Mouse (Mus musculus) spleen, postnatal 0 days (tissue): ENCODE data around the gene Bhlhb9. TPM values are rescaled to one million over a fixed set of nuclear protein-coding genes. Genes with fewer than 3 reads are reported as not detected.

Experiments
- microRNA counts: library from miRNA; unstranded; fragments of <30 nt; microRNA quantifications from one replicate; lab custom pipeline; 2015
- polyA plus RNA-seq: library from polyadenylated mRNA; unstranded; fragments of >200 nt; fragmentation: Nextera tagmentation; extraction: Ambion mirVana; gene quantifications from 2 replicates; pipeline ENCODE4 v1.2.1, GENCODE M21; 2015

Gene Bhlhb9
- 9.2 and 12.7 TPM in 2 replicates for polyA plus RNA-seq

DNA sequence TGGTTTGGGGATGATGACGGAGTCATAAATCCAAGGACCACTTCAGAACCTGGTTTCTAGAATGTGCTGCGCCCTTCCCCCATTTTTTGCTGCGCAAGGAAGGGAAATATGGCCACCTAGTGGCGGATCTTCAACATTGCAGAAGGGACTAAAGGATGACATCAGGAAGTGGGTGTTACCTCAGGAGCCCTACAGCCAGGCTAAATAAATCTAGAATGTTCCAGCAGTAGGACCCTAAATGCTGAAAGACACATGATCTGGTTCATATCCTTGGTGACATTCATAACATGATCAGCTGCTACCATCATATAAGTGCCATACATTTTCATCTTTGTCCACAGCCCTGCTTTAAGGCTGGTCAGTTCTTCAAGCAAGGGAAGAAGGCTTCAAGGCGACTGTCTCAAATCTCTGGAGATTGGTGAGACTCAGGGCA, at the start of gene Bhlhb9:
Bhlhb9 (plus strand) TSS at position 383 of the 433 bp plus-strand sequence.

DNA sequence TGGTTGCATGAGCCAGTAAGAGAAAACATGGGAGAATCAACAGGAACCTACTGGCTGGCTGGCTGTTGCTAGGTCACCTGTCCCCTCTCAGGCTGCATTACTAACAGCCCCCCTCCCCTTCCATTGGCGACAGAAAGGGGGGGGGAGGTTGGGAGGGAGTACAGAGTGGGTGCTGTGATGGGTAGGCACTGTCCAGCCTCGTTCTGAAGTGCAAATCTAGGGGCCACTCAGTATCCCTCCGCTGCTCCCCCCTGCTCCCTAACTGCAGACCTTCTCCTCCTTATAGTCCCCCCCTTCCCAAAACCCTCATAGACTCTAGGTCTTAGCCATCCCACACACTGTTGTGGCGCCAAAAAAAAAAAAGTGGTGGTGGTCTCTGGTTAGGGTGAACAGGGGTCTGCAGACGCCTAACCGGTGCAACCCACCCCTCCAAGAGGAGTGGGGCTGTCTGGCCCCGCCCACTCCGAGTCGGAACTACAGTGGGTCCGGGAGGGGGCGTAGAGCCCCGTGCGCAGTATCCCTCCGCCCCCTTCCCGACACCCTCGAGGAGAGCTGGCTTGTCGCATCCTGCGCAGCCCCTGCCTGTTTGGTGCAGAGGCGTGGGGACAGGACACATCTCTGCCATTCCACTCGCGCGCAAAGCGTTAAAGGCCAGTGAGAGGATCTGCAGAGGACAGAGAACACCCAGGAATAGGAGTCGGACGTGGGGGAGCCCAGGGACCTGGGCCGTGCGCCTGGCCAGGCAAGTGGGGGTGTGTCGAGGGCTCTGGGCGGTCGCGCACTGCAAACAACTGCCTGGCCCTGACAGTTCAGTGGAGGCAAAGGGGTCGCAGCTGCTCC, 41.3 kb downstream of the Bhlhb9 start, which contains the start of gene Gprasp2:
Gprasp2 (plus strand) TSS at position 514 of the 840 bp plus-strand sequence.

MicroRNAs encoded within 50 kb of the gene (microRNA counts, 519-probe panel; counts per million panel counts)
- 88.3 counts per million for microRNA mmu-miR-1970 (lab: Ali Mortazavi, UCI)

Other genes starting within 250 kb of the Bhlhb9 start
- gene Nxf7, start 198.8 kb upstream of the Bhlhb9 start, polyA plus RNA-seq, result not detected in 2 replicates
- gene Prame, start 169.9 kb upstream of the Bhlhb9 start, polyA plus RNA-seq, result not detected in 2 replicates
- gene Tcp11x2, start 103.8 kb upstream of the Bhlhb9 start, polyA plus RNA-seq, result not detected in 2 replicates
- gene Tmsb15a, start 72.3 kb upstream of the Bhlhb9 start, polyA plus RNA-seq, result 0.54 and 0.58 TPM in 2 replicates
- 5.0 and 6.8 TPM in 2 replicates for gene Armcx5, start 54.9 kb upstream of the Bhlhb9 start, polyA plus RNA-seq
- 7.3 and 9.5 TPM in 2 replicates for gene Gprasp1, start 54.9 kb upstream of the Bhlhb9 start, polyA plus RNA-seq
- 2.6 and 3.5 TPM in 2 replicates for gene Gprasp2, start 41.4 kb downstream of the Bhlhb9 start, polyA plus RNA-seq
- 22.9 and 31.0 TPM in 2 replicates for gene Arxes2, start 196.2 kb downstream of the Bhlhb9 start, polyA plus RNA-seq
- 10.1 and 12.9 TPM in 2 replicates for gene Arxes1, start 235.8 kb downstream of the Bhlhb9 start, polyA plus RNA-seq